Mouse (Mus musculus) heart, adult 9 months (tissue): ENCODE data around the gene Psmd6.

Experiments used
- DNase-seq, 2 experiments: peaks; one replicate each; pipeline ENCODE4 v3.0.0; 2022; ENCODE audit warnings: low spot score in 2 of 2

Gene Psmd6

DNA sequence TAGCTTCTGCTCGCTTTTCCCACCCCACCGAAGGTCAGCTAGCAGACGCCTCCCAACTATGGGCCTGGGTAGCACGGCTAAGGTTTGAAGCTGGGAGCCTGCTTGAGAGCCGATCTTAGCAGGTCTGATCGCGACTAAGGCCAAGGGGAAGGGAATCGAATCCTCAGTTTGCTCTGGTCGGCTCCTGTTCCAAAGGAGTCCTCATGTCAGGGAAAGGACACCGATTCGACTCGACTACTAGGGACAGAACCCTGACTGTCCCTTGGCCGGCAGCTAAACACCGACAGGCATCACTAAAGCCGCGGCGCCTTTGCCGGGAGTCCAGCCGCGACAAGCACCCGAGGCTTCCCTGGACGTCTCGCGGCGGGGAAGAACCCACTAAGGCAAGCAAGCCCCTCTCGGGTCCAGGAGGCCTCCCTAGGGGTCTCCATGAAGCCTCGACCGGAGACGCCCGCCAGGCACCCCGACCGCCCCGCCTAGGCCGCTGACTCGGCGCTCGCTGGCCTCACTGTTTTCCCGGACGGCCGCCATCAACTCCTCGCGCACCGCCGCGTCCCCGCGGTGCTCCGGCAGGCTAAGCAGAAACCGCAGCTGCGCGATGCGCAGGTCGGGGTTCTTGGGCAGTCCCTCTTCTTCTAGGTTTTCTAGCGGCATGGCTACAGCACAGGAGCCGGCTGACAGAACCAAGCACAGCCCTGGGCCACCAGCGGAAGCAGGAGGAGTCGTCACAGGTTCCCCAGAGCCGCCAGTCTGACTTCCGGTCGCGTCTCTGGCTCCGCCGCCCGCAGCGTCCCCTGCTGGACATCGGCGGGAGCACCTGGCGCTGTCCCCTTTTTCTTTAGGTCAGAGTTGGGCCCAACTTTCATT is at the start of gene Psmd6:
TSS of gene Psmd6 (minus strand) at position 755 of the 867 bp plus-strand sequence.
- DNase-seq = peak; percentile 79 to 87

DNA sequence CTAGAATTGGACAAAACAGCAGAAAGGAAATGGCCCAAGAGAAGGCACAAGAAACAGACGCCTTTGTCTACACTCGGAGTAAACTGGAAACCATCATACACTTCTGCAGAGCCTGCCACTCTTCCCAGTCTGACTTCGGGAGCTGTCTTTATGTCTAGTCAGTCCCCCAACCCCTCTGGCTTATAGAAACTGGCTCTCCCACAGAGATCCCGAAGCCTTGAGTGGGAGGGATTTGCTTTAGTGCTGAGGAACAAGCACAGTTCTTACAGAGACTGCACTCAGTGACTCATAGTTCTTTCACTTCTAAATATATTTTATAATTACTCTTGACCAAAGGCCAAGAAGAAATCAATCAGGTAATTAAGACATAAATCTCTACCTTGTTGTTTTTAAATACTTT is 10.1 kb downstream of the Psmd6 start:
- no peak for DNase-seq

GRCm38 (mm10) chr14:14104930-14105318 is 15.9 kb downstream of the Psmd6 start:
- DNase-seq = no peak

- no peak for DNase-seq
Measured at GRCm38 (mm10) chr14:14104213-14104929, 16.4 kb downstream of the Psmd6 start.

GRCm38 (mm10) chr14:14101296-14101695 is 19.5 kb downstream of the Psmd6 start:
- DNase-seq = no peak

DNA sequence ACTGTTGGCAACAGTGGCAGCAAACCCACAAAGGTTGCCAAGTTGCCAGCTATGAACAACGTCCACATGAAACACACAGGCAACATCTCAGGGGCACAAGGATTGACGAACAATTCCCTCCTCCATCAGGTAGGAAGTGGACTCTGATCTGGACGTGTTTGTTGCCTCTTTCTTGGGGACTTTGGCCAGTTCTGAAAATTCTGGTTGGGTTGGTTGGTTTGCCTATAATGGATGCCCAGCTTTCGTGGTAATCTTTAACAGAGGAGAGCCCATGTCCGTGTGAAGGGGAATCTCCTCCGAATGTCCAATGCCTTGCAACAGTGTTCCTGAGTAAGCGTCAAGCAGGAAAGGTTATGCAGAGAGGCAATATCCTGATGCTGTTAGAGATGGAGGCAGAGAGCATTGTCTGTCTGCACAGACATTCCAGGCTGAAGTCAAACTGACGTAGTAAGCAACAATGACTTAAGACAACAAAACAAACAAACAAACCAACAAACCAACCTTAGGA is 20.0 kb downstream of the Psmd6 start:
- DNase-seq = no peak

GRCm38 (mm10) chr14:14098330-14098980 is 22.3 kb downstream of the Psmd6 start:
- DNase-seq = peak; percentile 71 to 84

DNA sequence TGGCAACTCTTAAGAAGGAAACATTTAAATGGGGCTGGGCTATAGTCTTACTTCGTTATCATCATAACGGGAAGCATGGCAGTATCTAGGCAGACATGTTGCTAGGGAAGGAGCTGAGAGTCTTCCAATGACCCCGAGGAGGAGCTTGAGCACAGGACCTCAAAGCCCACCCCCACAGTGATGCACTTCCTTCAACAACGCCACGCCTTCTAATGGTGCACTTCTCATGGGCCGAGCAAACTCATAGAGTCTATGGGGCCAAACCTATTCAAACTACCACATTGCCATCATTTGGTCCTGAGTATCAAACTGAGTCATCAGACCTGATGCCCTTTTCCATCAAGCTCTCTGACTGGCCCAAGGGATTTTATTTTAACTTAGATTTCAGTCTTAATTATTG is 30.2 kb downstream of the Psmd6 start:
- no peak for DNase-seq

- no peak for DNase-seq
Measured at GRCm38 (mm10) chr14:14088016-14088791, 32.6 kb downstream of the Psmd6 start.

GRCm38 (mm10) chr14:14087348-14087747 is 33.4 kb downstream of the Psmd6 start:
- DNase-seq = no peak

GRCm38 (mm10) chr14:14086711-14087263 is 34.0 kb downstream of the Psmd6 start:
- DNase-seq = no peak

DNA sequence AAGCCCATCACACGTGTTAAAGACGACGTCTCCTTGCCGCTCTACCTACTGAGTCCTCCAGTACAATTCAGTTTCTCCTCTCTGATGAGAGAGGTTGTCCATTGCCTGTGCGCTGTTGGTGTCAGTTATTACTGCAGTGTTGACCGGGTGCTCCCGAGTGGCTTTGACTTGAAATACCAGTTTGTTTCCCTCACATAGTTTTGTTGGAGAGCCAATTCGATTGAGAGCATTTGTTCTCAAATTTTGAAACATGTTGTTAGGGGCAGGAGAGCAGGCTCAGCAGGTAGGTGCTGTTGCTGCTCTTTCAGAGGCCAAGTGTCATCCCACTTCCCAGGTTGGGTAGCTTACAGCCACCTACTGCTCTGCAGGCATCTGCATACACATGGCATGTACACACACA is 37.0 kb downstream of the Psmd6 start:
- no peak for DNase-seq

DNA sequence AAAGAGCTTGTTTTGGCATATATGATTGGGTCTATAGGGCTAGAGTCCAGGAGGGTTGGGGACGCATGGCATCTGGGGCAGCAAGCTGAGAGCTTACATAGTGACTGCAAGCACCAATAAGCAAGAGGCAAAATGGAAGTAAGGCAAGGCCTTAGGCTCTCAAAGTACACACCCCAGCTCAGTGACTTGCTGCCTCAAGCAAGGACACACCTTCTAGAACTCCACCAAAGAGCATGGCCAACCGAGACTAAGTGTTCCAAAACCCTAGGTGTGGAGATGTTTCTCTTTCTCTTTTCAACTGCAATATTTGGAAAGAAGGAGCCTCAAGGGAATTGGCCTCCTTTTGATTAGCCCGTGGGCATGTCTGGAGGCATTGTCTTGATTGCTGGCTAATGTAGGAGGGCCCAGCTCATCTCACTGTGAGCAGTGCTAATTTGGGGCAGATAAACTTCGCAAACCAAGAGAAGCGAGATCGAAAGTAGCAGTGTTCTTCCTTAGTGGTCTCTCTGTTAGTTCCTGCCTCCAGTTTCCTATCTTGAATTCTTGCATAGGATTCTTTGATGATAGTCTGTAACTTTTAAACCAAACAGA is 40.1 kb downstream of the Psmd6 start:
- no peak for DNase-seq

DNA sequence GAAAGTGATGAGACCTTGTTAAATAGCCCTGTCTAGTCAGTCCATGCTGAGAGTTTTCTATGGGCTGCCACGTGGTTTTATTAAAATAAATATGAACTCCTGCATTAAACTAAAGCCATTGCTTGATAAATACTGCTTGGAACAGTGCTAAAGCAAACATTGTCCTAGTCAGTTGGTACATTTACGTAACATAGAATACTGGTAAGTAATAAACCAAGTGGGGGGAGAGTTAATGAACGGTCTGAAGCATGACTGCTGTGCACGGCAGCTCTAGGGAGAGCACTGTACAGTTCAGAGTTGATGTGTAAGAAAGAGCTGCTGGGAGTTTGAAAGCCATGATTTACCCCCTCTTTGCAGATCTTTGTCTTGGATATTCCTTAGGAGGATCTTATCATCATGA is 49.3 kb downstream of the Psmd6 start:
- DNase-seq = no peak

DNA sequence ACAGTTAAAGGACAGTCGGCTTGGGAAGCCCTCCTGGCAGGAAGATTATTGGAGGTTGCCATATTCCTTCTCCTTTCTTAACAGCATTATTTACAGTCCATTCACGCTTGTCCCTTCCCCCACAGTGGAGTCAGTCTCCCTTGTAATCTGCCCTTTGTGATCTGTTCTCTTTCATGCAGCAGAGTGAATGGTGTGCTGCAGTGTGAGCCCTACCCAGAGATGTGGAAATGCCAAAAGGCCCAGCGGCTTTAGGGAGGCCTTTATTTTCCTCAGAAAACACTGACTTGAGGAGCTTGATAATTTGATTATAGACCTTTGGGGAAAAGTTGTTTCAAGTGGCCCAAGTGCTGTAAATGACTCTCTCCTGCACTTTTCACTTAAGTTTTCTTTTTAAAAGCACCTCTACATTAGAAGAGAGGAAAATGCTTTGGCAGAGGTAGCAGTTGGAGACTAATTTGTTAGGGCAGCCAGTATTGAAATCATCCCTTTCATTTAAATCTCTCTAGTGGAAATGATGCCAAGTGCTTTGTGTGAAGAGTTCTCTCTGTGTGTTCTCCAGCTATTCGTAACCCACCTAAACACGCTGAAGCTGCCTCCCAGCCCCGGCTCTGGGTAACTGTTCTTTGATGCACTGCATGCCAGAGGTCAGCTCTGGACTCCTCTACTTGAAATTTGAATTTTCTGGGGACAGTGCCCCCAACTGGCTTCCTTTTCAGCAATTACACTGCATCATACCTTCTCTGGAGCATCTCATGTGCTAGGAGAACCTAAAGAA is 50.1 kb downstream of the Psmd6 start:
- no peak for DNase-seq

DNA sequence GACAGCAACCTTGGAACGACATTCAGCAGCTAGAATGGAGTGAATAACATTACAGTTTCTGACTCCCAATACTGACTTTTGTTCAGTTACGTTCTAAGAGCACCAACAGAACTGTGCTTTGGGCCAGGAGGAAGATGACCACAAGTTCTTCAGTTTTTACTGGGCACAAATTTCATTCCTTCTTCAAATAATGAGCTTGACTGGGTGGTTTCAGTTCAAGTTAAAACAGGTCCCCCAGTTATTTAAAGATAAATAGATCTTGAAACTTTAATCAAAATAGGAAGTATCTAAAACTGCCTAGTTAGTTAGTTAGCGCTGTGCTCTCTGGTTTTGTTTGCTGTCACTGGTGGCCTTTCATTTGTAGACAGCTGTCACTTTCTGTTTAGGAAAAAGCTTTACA is 52.2 kb downstream of the Psmd6 start:
- DNase-seq = no peak

- peak; percentile 27 to 44 for DNase-seq
Measured at GRCm38 (mm10) chr14:14067648-14068472, 52.9 kb downstream of the Psmd6 start.

GRCm38 (mm10) chr14:14066241-14066640 is 54.5 kb downstream of the Psmd6 start:
- no peak for DNase-seq

- DNase-seq = no peak
Measured at GRCm38 (mm10) chr14:14065142-14065498, 55.7 kb downstream of the Psmd6 start.
